Mouse (Mus musculus): ENCODE data around the gene Suz12.

The Suz12 gene

DNA sequence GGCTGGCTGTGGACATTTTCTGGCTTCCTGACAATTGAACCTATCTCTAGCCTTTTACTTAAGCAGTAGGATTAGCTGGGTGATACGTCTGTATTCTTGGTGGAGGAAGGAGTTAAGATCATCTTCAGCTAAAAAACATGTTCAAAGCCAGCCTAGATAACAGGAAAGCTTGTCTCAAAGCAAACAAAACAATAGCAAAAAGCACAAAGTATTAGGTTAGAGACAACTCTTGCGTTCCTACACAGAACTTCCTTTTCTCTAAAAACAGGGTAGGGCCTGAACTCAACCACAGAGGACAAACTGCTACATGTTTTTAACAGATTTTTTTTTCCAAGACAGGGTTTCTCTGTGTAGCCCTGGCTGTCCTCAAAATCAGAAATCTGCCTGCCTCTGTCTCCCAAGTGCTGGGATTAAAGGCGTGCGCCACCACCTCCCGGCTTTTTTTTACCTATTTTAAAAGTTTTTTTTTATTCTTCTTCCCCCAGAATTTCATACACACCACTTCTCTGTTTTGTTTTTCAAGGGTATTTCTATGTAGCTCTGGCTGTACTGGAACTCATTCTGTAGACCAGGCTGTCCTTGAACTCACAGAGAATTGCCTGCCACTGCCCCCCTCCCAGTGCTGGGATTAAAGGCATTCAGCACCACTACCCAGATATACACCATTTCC lies 82.8 kb downstream of the Suz12 start:
- no peak for DNase-seq (ENCODE audit: low read depth, low spot score)

GRCm38 (mm10) chr11:80077784-80078545 lies 85.1 kb downstream of the Suz12 start:
- no peak for DNase-seq (ENCODE audit: low read depth, low spot score)

GRCm38 (mm10) chr11:80078831-80079230 lies 85.9 kb downstream of the Suz12 start:
- DNase-seq (ENCODE audit: low read depth, low spot score) = peak; percentile 44

DNA sequence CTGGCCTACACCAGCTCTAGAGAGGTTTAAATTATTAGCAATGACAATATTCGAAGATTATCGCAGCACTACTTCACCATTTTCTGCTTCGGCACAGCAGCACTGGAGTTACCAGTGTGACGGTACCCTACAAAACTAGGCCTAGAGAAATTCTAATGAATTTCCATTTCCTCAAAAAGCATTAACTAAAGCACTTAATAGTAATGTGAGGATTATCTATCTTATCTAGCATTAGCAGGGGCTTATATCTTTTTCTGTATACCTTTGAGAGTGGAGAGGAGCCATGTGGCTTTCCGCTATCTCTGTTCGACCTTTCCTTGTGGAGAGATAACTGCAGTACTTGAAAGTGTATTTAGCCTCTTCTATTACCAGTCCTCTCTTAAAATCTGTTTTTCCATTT lies 86.8 kb downstream of the Suz12 start:
- DNase-seq (ENCODE audit: low read depth, low spot score) = no peak

- peak; percentile 41 for DNase-seq (ENCODE audit: low read depth, low spot score)
These were observed 87.5 kb downstream of the Suz12 start for GRCm38 (mm10) chr11:80080381-80080825.

- peak; percentile 88 for DNase-seq (ENCODE audit: low read depth, low spot score)
These were observed 88.2 kb downstream of the Suz12 start, which contains the start of gene Crlf3 for GRCm38 (mm10) chr11:80080826-80081728. TSS of gene Crlf3 (minus strand) at chr11:80080991.

GRCm38 (mm10) chr11:80081786-80082319 lies 88.9 kb downstream of the Suz12 start:
- no peak for DNase-seq (ENCODE audit: low read depth, low spot score)
